Mouse (Mus musculus): ENCODE results near the gene Ppm1d.

Gene Ppm1d

DNA sequence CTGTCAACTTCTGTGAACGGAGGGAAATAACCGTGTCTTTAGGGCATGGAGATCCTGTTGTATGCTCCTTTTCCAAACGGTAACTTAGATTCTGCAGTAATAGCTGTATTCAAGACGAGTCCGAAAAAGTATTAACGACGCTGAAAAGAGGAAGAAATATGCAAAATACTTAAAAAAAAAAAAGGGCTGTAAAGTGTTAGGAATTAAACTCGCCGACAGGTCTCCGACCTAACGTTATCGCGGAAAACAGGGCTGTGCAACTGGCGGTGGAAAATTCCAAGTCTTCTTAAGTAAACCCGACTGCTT lies 684 bp upstream of the Ppm1d start:
- H3K36me3 ChIP-seq (ENCODE audit: control insufficient read depth, insufficient read depth, low read length, poor library complexity, severe bottlenecking): peaks cover under 1% of the 10 kb centered on the region; the same call in 1 of the 2 replicates
- H3K27me3 ChIP-seq (ENCODE audit: control insufficient read depth, insufficient read depth, low read length, poor library complexity, severe bottlenecking): no peaks in the 10 kb centered on the region
- DNase-seq (ENCODE audit: low read depth, low spot score): no peak

DNA sequence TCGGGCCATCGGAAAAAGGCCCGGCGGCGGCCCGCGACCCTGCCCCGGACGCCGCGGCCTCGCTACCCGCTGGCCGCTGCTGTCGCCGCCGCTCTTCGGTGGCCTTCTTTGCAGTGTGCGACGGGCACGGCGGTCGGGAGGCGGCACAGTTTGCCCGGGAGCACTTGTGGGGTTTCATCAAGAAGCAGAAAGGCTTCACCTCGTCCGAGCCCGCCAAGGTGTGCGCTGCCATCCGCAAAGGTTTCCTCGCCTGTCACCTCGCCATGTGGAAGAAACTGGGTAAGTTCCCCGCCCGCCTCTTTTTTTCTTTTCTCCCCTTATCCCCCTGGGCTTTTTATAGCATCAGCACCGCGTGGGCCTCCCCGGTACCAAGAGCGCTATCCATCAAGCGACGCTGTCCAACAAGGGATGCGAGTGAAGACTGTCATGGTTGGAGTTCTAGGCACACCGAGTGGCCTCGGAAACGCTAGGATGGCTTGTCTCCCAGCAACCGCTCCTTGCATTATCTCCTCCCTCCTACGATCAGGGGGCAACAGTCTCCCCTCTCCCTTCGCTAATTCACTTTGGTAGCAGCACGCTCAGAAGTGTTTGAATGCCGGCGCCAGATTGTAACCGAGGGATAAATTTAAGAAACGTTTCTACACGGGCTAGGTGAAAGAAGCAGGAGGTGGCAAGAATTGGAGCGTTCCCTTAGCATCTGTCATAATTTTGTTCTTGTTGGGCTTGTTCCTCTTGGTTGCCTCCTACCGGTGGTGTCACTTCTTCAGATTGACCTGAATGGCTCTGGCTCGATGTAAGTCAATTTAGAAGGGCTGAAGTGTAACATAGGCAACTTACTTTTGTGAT lies 824 bp downstream of the Ppm1d start:
- Histone ChIP-seq H3K27me3 (ENCODE audit: control insufficient read depth, insufficient read depth, low read length, poor library complexity, severe bottlenecking) (no peaks in the 10 kb centered on the region), H3K36me3 (ENCODE audit: control insufficient read depth, insufficient read depth, low read length, poor library complexity, severe bottlenecking) (peaks cover 1% of the 10 kb centered on the region; the same call in 1 of the 2 replicates)
- DNase-seq (ENCODE audit: low read depth, low spot score): peak; percentile 74

DNA sequence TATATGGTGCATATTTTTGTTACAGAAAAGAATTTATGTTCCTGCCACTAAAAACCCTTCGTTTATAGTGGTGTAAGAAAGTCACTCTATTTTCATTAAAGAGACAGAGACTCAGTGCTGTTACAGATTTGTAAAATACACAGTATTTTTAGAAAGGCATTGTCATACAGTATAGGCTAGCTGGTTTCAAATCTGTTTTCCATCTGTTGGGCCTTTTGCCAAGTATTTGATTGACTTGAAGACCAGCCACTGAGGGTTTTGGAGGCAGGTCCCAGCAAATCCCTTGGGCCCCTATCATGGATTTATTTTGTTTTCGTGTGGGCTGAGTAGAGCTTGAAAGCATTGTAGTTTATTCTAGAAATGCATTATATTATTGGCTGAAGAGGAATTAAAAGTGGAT lies 1.8 kb downstream of the Ppm1d start:
- DNase-seq (ENCODE audit: low read depth, low spot score): peak; percentile 74
- Histone ChIP-seq H3K27me3 (ENCODE audit: control insufficient read depth, insufficient read depth, low read length, poor library complexity, severe bottlenecking) (no peaks in the 10 kb centered on the region), H3K36me3 (ENCODE audit: control insufficient read depth, insufficient read depth, low read length, poor library complexity, severe bottlenecking) (peaks cover 1% of the 10 kb centered on the region; the same call in 1 of the 2 replicates)

DNA sequence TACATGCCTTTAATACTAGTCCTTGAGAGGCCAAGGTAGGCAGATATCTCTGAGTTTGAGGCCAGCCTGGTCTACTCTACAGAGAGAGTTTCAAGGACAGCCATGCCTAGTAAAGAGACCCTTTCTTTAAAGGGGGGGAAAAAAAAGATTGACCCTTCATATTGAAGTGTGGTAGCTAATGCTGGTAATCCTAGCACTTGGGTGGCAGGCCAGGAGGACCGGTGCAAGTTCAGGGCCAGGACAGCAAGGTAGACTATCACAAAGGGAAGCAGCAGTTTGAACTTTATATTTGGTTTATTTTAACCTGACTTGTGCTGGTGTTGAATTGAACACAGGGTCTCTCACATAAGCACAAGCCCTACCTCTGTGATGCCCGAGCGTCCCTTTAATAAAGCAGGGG lies 2.3 kb downstream of the Ppm1d start:
- Histone ChIP-seq H3K36me3 (ENCODE audit: control insufficient read depth, insufficient read depth, low read length, poor library complexity, severe bottlenecking) (peaks cover 1% of the 10 kb centered on the region; the same call in 1 of the 2 replicates), H3K27me3 (ENCODE audit: control insufficient read depth, insufficient read depth, low read length, poor library complexity, severe bottlenecking) (no peaks in the 10 kb centered on the region)
- no peak for DNase-seq (ENCODE audit: low read depth, low spot score)

DNA sequence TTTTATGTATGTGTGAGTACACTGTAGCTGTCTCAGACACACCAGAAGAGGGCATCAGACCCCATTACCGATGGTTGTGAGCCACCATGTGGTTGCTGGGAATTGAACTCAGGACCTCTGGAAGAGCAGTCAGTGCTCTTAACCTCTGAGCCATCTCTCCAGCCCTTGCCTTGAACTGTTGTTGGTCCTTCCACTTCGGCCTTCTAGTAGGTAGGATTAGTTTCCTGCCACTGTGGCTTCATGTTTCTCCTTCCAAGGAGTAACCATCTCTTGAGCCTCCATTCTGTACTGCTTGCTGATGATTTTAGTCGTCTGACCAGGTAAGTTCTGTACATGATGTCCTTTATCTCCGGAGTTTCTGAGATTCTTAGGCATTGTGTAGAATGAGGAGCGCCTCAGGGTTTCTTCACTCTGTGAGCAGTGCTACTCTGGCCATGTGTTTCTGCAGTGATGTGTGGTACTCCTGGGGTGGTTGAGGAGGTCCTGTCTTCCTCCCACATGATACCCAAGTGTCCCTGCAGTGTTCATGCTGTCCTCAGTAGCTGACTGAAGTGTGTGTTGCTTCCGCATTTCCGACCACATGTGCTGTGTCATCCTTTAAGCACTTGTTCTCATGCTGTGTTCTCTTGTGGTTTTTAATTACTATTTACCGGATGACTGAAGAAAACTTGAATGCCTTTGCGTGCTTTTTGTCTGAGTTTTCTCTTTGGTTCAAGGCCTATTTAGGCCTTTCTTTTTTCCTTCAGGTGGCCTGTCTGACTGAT lies 12.7 kb downstream of the Ppm1d start:
- DNase-seq (ENCODE audit: low read depth, low spot score): peak; percentile 54
- no peaks in the 10 kb centered on the region for H3K27me3 ChIP-seq (ENCODE audit: control insufficient read depth, insufficient read depth, low read length, poor library complexity, severe bottlenecking)
- H3K36me3 ChIP-seq (ENCODE audit: control insufficient read depth, insufficient read depth, low read length, poor library complexity, severe bottlenecking): peaks cover 9% of the 10 kb centered on the region; the same call in 1 of the 2 replicates

DNA sequence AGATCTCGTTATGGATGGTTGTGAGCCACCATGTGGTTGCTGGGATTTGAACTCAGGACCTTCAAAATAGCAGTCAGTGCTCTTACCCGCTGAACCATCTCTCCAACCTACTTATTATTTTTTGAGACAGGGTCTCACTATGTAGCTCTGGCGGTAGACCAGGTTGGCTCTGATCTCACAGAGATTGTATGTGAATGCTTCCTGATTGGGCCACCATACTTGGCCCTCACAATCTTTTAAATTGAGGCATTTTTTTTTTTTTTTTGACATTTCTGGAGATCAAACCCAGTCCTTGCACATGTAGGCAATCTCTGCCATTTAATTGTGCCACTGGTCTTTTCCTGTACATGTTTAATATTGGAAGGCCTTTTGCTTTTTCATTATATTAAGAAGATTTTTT lies 17.7 kb downstream of the Ppm1d start:
- Histone ChIP-seq H3K27me3 (ENCODE audit: control insufficient read depth, insufficient read depth, low read length, poor library complexity, severe bottlenecking) (no peaks in the 10 kb centered on the region), H3K36me3 (ENCODE audit: control insufficient read depth, insufficient read depth, low read length, poor library complexity, severe bottlenecking) (peaks cover 4% of the 10 kb centered on the region; the same call in 1 of the 2 replicates)
- no peak for DNase-seq (ENCODE audit: low read depth, low spot score)

DNA sequence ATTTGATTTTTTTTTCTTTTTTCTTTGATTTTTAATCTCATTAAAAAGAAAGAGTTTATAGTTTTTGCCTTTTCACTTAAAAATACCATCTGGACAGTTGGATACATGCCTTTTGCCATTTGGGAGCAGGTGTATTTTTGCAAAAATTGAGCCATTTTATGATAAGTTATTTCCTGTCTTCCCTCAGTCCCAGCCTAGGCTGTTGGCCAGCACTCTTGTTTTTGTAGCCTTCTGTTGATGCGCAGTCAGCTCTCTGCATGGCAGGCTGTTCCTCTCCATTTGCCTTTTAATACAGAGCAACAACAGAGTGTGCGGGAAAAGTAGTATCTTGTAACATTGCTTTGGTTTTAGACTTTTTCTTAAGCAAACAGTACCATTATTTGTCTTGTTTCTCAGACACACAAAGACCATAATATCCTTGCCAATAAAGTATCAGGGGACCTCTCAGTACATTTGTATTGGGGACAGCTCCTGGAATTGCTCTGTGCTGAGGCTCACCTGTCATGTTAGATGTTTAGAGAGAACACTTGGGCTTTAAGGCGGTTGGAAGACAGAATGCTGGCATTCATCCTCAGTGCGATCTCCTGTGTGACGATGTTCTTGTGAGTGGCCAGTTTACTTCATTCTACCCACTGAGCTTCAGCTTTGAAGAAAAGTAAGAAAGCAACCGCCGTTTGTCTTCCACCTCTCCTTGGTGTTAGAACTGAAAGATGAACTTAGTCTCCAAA lies 18.3 kb downstream of the Ppm1d start:
- no peak for DNase-seq (ENCODE audit: low read depth, low spot score)
- peaks cover 4% of the 10 kb centered on the region; the same call in 1 of the 2 replicates for H3K36me3 ChIP-seq (ENCODE audit: control insufficient read depth, insufficient read depth, low read length, poor library complexity, severe bottlenecking)
- no peaks in the 10 kb centered on the region for H3K27me3 ChIP-seq (ENCODE audit: control insufficient read depth, insufficient read depth, low read length, poor library complexity, severe bottlenecking)

DNA sequence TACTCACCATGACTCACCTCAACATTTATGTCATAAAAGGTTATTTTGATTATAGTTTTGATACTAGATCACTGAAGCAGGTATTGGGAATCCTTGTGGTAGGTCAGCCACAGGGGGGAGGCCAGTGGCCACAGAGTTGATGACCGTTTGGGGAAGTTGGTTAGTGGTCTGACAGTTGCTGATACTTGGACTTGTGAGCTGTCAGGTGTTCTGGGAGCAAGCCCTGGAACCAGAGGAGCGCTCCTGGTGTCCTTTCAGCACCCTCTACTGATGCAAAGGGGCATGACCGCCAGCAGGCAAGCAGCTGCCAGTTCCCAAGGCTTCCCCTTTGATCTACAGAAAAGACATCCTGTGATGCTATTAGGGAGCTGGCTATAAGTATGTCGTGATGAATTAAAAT lies 23.7 kb downstream of the Ppm1d start:
- peak; percentile 39 for DNase-seq (ENCODE audit: low read depth, low spot score)
- Histone ChIP-seq H3K36me3 (ENCODE audit: control insufficient read depth, insufficient read depth, low read length, poor library complexity, severe bottlenecking) (peaks cover 7% of the 10 kb centered on the region), H3K27me3 (ENCODE audit: control insufficient read depth, insufficient read depth, low read length, poor library complexity, severe bottlenecking) (no peaks in the 10 kb centered on the region)

DNA sequence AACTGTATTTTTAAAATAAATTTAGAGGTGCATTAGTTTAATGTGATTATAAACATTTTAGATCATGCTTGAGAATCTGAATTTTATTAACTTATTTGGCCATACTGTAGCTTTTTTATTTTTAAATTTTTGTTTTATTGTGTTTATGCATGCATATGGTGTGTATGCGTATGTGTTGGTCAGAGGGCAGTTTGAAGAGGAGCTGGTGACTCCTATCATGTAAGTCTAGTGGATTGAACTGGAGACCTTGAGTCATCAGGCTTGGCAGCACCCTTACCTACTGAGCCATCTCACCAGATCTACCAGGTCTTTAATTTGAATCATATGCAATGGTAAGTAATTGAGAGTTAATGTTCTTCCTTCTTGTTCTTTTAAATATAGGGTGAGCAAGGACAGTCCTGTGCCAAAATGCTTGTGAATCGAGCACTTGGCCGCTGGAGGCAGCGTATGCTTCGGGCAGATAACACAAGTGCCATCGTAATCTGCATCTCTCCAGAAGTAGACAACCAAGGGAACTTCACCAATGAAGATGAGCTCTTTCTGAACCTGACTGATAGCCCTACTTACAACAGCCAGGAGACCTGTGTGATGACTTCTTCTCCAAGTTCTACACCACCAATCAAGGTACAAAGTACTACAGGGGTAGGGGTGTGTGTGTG lies 28.3 kb downstream of the Ppm1d start:
- Histone ChIP-seq H3K36me3 (ENCODE audit: control insufficient read depth, insufficient read depth, low read length, poor library complexity, severe bottlenecking) (peaks cover 12% of the 10 kb centered on the region), H3K27me3 (ENCODE audit: control insufficient read depth, insufficient read depth, low read length, poor library complexity, severe bottlenecking) (no peaks in the 10 kb centered on the region)
- no peak for DNase-seq (ENCODE audit: low read depth, low spot score)

DNA sequence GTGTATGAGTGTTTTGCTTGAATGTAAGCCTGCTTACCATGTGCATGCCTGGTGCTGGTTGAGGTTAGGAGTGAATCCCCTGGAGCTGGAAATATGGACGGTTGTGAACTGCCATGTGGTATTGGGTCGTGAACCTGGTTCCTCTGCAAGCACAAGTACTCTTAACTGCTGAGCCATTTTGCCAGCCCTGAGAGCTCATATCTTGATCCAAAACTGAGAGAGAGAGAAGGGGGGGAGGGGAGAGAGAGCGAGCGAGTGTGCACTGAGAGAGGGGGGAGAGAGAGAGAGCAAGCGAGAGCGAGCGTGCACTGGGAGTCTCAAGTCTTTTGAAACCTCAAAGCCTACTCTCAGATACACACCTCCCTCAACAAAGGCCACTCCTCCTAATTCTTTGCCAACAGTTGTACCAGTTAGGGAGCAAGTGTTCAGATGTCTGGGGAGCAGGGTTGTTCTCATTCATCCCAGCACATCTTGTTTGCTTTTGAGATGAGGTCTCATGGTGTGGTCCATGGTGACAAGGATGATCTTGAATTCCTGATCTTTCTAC lies 29.1 kb downstream of the Ppm1d start:
- no peak for DNase-seq (ENCODE audit: low read depth, low spot score)
- no peaks in the 10 kb centered on the region for H3K27me3 ChIP-seq (ENCODE audit: control insufficient read depth, insufficient read depth, low read length, poor library complexity, severe bottlenecking)
- H3K36me3 ChIP-seq (ENCODE audit: control insufficient read depth, insufficient read depth, low read length, poor library complexity, severe bottlenecking): peaks cover 12% of the 10 kb centered on the region

DNA sequence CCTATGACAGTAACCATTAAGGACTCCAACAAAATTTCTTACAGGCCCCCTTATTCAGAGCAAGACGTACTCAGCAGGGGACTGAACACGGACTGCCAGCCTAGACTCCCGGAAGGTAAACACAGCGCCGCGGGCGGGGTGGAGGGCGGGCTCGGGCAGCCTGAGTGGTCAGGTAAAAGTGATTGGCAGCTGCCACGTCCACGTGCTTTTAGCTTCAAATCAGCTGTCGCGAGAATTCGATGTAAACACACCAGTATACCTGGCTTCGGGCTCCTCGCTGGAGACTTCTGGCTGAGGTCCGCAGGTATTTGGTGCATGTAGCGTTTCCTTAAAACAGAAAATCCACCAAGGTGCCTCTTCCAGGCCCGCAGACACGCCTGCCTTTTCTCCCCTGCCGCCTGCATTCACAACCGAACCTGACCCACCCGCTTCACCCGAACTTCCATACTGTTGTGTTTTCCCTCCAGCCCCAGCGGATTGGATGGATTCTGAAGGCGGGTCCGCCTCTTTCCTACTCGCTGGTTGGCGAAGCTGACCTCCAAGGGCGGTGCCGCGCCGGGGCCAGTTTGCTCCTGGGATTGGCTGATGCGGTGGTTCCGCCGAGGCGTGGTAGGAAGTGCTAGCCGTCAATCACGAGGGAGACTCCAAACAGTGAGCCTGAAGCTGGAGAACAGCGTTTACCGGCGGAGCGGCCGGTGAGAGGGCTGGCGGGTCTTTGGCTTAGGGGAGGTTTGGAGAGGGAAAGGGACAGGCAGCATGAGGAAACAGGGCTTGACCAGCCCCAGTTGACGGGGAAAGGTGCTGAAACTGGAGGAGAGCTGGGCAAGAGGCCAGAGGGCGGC lies 41.7 kb downstream of the Ppm1d start, which contains the start of gene Bcas3:
Bcas3 (plus strand) TSS at position 629 of the 842 bp plus-strand sequence.
- no peaks in the 10 kb centered on the region for H3K36me3 ChIP-seq (ENCODE audit: control insufficient read depth, insufficient read depth, low read length, poor library complexity, severe bottlenecking)
- H3K27me3 ChIP-seq (ENCODE audit: control insufficient read depth, insufficient read depth, low read length, poor library complexity, severe bottlenecking): no peaks in the 10 kb centered on the region
- DNase-seq (ENCODE audit: low read depth, low spot score): peak; percentile 97

DNA sequence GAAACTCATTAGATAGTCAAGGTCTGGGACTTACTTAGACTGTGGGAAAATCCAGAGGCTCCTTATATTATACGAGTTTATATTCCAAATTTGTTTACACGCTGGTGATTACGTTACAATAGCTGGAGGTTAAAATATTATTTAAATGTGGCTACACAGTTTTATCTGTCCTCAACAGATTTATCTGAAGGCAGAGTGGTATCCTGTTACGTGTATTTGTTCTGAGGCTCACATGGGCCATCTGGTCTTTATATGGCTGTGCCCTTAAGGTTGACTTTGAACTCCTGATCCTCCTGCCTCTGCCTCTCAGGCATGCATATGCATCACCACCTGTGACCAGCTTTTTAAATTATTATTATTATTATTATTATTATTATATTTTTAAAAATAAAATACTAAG lies 42.8 kb downstream of the Ppm1d start:
- no peaks in the 10 kb centered on the region for H3K36me3 ChIP-seq (ENCODE audit: control insufficient read depth, insufficient read depth, low read length, poor library complexity, severe bottlenecking)
- DNase-seq (ENCODE audit: low read depth, low spot score): no peak

DNA sequence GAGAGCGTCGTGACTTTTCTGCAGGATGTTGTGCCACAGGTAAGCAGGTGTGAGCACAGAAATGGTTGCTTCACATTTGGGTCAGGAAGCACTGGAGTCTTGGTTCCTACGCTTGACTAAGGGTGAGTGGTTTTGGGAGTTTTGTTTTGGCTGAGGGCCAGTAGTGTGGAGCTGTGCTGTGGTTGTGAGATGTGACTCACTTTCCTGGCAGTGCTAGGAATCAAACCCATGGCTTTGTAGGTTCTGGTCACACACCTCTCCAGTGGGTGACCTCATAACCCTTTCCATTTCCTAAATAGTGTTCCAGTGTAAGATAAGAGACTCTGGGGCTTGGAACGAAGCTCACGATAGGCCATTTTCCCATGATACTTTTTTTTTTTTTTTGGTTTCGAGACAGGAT lies 48.6 kb downstream of the Ppm1d start:
- H3K36me3 ChIP-seq (ENCODE audit: control insufficient read depth, insufficient read depth, low read length, poor library complexity, severe bottlenecking): peaks cover 2% of the 10 kb centered on the region
- H3K27me3 ChIP-seq (ENCODE audit: control insufficient read depth, insufficient read depth, low read length, poor library complexity, severe bottlenecking): no peaks in the 10 kb centered on the region
- DNase-seq (ENCODE audit: low read depth, low spot score): no peak

More for the DNA sequence above, 42.8 kb downstream of the Ppm1d start:
- no peaks in the 10 kb centered on the region for H3K27me3 ChIP-seq (ENCODE audit: control insufficient read depth, insufficient read depth, low read length, poor library complexity, severe bottlenecking)
